Mouse (Mus musculus) cerebellum, adult (tissue): Measurements from ENCODE around the gene Galk1.

ENCODE experiments used
- ATAC-seq: cut with Nextera tagmentation; 2 replicates; pipeline ENCODE4 v1.9.2; 2017; ENCODE audit warnings: mild to moderate bottlenecking, moderate library complexity, mixed read lengths; ENCODE audit not compliant: insufficient number of reproducible peaks, low FRiP score, low TSS enrichment

Galk1 gene

GRCm38 (mm10) chr11:116012262-116012947 lies at the start of gene Galk1:
TSS of gene Galk1 (minus strand) at chr11:116012719.
- no peak for ATAC-seq

GRCm38 (mm10) chr11:116061641-116062415 lies 49.3 kb upstream of the Galk1 start:
- ATAC-seq: 0 out of 2 replicates have a peak, but pooled peaks have one; percentile 32

DNA sequence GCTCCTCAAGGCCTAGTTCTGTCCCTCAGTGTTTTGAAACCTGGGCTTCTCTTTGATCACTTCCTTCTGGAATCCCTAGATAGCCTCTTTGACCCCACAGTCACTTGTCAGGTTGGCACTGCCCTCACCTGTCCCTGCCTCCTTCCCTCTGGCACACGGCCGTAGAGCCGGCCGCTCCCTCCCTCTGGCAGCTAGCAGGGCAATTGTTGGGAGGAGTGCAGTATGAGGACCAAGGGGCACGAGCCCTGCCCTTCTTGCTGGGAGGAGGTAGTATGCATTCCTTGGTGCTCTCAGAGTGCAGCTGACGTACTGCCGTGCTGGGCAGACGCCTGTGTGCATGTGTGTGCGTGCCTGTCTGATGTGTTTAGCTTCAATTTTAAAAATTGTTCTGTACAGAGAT lies 48.1 kb upstream of the Galk1 start:
- ATAC-seq: no peak

DNA sequence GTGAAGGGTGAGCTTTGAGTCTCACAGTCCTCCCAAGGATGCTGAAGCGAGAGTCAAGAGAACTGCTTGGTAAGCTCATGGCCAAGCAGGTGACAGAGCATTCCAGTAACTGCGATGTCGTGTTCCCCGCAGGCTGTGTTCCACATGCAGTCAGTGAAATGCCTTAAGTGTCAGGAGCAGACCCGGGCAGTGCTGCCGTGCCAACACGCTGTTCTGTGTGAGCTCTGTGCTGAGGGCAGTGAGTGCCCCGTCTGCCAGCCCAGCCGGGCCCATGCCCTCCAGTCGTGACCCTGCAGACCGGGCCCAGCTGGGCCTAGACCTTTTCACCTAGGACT lies 47.1 kb upstream of the Galk1 start:
- ATAC-seq: no peak

- ATAC-seq: no peak
Measured at GRCm38 (mm10) chr11:116058868-116059690, 46.6 kb upstream of the Galk1 start.

- no peak for ATAC-seq
Measured at GRCm38 (mm10) chr11:116058022-116058614, 45.6 kb upstream of the Galk1 start.

GRCm38 (mm10) chr11:116057237-116057881 lies 44.8 kb upstream of the Galk1 start:
- no peak for ATAC-seq

DNA sequence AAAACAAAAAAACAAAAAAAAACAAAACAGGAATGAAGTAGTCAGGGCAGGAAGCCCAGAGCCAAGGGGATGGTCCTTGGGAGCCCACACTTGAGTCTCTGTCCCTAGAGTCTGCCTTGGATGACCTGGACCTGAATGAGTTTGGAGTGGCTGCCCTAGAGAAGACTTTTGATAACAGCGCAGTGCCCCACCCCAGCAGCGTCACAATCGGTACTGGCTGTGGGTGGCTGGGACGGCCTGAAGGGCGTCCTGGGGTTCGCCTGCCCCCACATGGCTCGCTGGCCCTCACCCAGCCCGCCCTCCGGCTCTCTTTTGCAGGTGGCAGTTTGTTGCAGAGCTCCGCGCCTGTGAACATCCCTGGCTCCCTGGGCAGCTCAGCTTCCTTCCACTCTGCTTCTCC lies 43.4 kb upstream of the Galk1 start:
- no peak for ATAC-seq

DNA sequence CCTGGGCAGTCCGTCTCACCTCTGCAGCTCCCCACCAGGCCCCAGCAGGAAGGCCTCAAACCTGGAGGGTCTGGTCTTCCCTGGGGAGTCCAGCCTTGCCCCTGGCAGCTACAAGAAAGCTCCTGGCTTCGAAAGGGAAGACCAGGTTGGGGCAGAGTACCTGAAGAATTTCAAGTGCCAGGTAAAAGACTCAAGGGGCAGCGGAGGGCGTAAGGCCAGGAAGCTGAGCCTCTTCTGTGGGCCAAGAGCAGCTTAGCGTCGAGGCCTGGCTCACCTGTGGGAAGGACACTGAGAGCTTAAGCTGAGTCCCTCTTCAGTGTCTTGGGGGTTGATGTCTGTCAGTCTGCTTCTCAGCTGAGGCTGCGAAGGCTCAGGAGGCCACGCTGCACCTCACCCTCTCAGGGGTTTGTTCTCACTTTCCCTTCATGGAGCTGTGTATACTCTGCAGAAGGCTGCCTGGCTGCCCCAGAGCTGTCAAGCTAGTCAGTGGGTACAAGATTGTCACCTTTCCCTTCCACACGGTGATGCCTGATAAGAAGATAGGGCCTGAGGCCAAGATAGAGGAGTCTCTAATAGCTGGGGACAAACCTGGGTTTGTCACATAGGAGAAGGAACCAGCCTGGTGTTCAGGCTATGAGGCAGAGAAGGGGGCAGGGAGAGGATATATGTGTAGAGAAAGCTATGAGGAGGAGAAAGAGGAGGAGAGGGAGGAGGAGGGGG lies 41.2 kb upstream of the Galk1 start:
- no peak for ATAC-seq

GRCm38 (mm10) chr11:116050196-116050595 lies 37.7 kb upstream of the Galk1 start:
- ATAC-seq: no peak

- ATAC-seq: no peak
Measured at GRCm38 (mm10) chr11:116049610-116050009, 37.1 kb upstream of the Galk1 start.

- no peak for ATAC-seq
Measured at GRCm38 (mm10) chr11:116045173-116045572, 32.7 kb upstream of the Galk1 start.

- no peak for ATAC-seq
Measured at GRCm38 (mm10) chr11:116043286-116043685, 30.8 kb upstream of the Galk1 start.

DNA sequence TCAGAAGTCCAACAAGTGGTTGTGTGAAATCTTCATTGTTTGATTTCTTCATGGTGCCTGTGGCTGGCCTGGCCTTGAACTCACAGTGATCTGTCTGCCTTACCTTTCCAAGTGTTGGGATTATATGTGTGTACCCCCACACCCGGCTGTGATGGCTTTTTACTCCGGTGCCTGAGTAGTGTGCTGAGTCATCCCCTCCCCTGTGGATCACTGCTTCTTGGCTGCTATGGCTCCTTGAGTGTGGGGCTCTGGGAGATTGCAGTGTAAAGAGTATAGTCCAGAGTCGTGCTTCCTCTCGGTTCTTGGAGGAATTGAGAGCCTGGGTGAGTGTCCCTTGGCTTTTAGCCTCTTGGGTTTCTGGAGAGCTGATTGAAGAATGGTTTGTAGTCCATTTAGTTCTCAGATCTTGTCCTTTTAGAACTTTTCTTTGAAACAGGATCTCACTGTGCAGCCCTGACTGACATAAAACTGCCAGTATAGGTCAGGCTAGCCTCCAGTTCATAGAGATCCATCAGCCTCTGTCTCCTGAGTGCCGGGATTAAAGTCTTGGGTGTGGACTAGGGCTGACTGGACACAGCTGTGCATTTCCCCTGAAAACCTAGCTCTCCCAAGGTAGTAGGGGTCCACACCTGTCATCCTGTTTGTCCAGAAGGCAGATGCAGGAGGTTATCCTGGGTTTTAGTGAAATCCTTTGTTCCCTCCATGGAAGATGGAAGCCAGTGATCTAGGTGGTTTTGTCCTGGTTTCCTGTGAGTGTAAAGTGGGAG lies 30.0 kb upstream of the Galk1 start:
- no peak for ATAC-seq

- no peak for ATAC-seq
Measured at GRCm38 (mm10) chr11:116041833-116042232, 29.3 kb upstream of the Galk1 start.

DNA sequence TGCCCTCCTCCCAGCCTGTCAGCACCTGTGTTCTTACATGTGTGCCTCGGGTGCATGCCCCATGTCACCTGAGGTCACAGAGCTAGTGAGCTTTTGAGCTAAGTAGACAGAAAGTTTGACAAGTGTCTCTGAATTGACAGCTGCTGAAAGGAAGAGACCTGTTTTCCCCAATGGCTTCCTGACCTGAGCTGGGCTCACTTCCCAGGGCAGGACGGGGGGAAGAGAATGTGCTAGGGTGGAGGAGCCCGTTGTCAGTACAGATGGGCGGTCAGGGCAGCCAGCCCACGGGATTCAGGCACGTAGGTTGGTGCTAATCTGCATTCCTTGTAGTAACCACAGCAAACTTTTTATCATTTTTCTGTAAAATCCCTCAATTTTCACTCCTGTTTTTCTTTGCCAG lies 28.1 kb upstream of the Galk1 start:
- no peak for ATAC-seq

- no peak for ATAC-seq
Measured at GRCm38 (mm10) chr11:116037826-116038225, 25.3 kb upstream of the Galk1 start.

GRCm38 (mm10) chr11:116036671-116037070 lies 24.2 kb upstream of the Galk1 start:
- ATAC-seq: no peak

DNA sequence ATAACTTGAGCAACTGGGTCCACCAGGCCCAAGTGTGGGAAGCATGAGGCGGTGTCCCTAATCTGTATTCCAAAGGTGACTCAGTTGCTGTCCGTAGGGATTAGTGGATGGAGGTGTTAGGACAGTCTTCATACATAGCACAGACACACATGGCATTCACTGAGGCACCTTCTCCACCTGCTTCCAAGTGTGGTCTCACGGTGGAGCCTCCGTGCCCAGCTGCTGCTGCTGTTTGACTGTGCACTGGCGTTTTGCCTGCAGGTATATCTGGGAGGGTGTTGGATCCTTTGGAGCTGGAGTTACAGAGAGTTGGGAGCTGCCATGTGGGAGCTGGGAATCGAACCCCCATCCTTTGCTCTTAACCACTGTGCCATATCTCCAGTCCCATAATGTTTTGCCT lies 22.1 kb upstream of the Galk1 start:
- ATAC-seq: no peak
